Mouse (Mus musculus) hindbrain, embryonic 15.5 days (tissue): ENCODE data around the gene Elovl5. TPM values are rescaled to one million over a fixed set of nuclear protein-coding genes. Genes with fewer than 3 reads are reported as not detected.
A peak's percentile ranks its signal among the peaks of the same experiment; 100 is the strongest.

Source experiments
- ATAC-seq: fragments of 200-750 bp; cut with Nextera tagmentation; 2 replicates; pipeline ENCODE4 v1.8.0; 2017; ENCODE audit warnings: low read depth, moderate number of reproducible peaks, moderate TSS enrichment; ENCODE audit not compliant: low FRiP score
- H3K27ac ChIP-seq: fragments of 300-500 bp; sonication (generic); replicated peaks from 2 replicates; pipeline ENCODE4 v1.5.1; 2015; ENCODE audit warnings: mild to moderate bottlenecking, inconsistent platforms
- H3K27me3 ChIP-seq: fragments of 300-500 bp; sonication (generic); 2 replicates; pipeline ENCODE4 v1.6.1; 2015; ENCODE audit warnings: control low read depth, inconsistent platforms
- H3K36me3 ChIP-seq: fragments of 300-500 bp; sonication (generic); 2 replicates; pipeline ENCODE4 v1.6.1; 2015; ENCODE audit warnings: control low read depth, inconsistent platforms
- H3K4me1 ChIP-seq: fragments of 300-500 bp; sonication (generic); replicated peaks from 2 replicates; pipeline ENCODE4 v1.6.1; 2015; ENCODE audit warnings: control low read depth, inconsistent platforms
- H3K4me2 ChIP-seq: fragments of 300-500 bp; sonication (generic); 2 replicates; pipeline ENCODE4 v1.6.1; 2015; ENCODE audit warnings: moderate library complexity, mild to moderate bottlenecking, inconsistent platforms
- H3K4me3 ChIP-seq: fragments of 300-500 bp; sonication (generic); 2 replicates; pipeline ENCODE4 v1.5.1; 2015; ENCODE audit warnings: mild to moderate bottlenecking, inconsistent platforms
- H3K9ac ChIP-seq: fragments of 300-500 bp; sonication (generic); 2 replicates; pipeline ENCODE4 v1.6.1; 2015; ENCODE audit warnings: inconsistent platforms
- H3K9me3 ChIP-seq: fragments of 300-500 bp; sonication (generic); 2 replicates; pipeline ENCODE4 v1.6.1; 2016; ENCODE audit warnings: control low read depth, inconsistent platforms
- WGBS: fragments of 180-500 bp; shearing (Covaris S2); methylation state at CpG from one replicate; pipeline ENCODE4 v1.1.7; 2015; 5-methylcytosine and 5-hydroxymethylcytosine counted together
- polyA plus RNA-seq: library from polyadenylated mRNA; unstranded; fragments of >200 nt; fragmentation: Nextera tagmentation; extraction: Ambion mirVana; gene quantifications from 2 replicates; pipeline ENCODE4 v1.2.1, GENCODE M21; 2015

The Elovl5 gene
- polyA plus RNA-seq, 1 experiment from 2014 or later = 67.1 TPM

DNA sequence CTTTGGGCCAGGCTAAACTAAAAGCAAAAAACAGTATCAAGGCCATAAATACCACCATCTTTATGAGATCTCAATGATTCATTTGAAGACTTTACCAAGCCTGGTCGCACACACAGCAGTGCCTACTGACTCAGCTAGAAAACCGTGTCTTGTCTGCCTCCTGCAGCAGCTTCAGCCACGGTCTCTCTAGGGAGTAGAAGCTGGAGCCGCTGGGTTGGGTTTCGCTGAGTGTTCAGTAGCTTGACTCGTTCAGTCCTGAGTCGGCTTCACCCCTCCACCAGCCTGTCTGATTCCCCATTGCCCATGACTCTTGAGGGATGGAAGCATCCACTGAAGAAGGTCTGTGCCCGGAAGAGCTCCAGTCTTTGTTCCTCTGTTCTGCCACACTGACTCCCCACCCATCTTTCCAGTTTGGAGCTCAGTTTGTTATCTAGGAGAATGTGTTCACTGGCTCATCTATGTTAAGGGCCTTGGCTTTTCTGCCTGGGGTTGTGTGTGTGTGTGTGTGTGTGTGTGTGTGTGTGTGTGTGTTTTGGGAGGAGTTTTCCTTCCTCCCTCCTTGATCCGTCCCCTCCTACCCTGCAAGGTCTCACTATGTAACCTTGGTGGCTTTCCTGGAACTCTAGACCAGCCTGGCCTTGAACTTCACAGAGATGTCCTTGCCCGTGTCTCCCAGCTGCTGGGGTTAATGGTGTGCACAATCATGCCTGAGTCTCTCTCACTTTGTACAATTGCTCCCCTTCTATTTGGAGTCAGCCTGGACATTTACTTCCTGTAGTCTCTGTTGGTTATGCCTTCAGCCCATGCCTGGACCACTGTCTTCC is 13.1 kb downstream of the Elovl5 start:
- H3K36me3 ChIP-seq = no peaks in the 10 kb centered on the region
- peak; percentile 29; the same call in 1 of the 2 replicates for ATAC-seq
- no peak overlapping the region for H3K4me2 ChIP-seq
- no peaks in the 10 kb centered on the region for H3K9me3 ChIP-seq
- H3K27me3 ChIP-seq = no peaks in the 10 kb centered on the region
- no peak overlapping the region for H3K9ac ChIP-seq
- WGBS = 56% methylated on average over 10 of the region's 10 CpGs
- peaks cover 25% of the 10 kb centered on the region for H3K4me1 ChIP-seq
- H3K4me3 ChIP-seq = no peak overlapping the region
- no peak overlapping the region for H3K27ac ChIP-seq

DNA sequence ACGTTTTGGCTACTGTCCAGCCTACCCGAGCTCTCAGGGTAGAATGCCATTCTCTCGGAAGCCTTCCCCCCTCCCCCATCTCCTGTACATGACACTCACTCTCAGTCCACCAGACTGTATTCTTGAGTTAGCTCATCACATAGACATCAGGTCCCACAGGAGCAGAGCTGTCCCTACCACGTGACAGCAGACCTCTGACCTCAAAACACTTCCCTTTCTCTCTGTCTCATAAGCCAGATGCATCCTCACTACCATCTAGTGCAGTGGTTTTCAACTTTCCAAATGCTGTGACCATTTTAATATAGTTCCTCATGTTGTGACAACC is 13.7 kb downstream of the Elovl5 start:
- Histone ChIP-seq H3K27me3 (no peaks in the 10 kb centered on the region), H3K9me3 (no peaks in the 10 kb centered on the region), H3K36me3 (no peaks in the 10 kb centered on the region), H3K4me2 (no peak overlapping the region), H3K27ac (no peak overlapping the region), H3K4me1 (peaks cover 24% of the 10 kb centered on the region), H3K9ac (no peak overlapping the region), H3K4me3 (no peak overlapping the region)
- ATAC-seq = no peak
- WGBS = 42% methylated on average over 4 of the region's 4 CpGs

DNA sequence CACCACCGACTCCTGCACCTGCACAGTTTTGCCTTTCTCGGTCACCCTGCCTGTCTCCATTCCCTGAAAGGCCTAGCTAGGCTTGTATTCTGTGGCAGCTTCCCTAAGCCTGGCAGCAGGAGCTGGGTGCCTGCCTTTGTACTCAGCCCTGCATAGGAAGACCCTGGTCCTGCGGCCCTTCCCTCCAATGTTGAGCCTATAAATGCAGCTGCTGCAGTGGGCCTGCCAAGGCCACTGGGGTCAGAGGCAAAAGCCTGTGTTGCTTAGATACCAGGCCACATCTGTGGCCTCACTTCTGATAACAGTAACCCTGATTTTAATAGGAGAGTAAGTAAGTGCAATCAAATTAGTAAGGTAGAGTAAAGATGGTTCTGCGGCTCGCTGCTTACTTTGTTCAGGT is 14.6 kb downstream of the Elovl5 start:
- Histone ChIP-seq H3K4me3 (no peak overlapping the region), H3K4me1 (peaks cover 22% of the 10 kb centered on the region), H3K9ac (no peak overlapping the region), H3K36me3 (no peaks in the 10 kb centered on the region), H3K4me2 (no peak overlapping the region), H3K27ac (0 out of 2 replicates have a peak overlapping the region, but pooled peaks have one; percentile 50), H3K27me3 (no peaks in the 10 kb centered on the region), H3K9me3 (no peaks in the 10 kb centered on the region)
- no peak for ATAC-seq
- WGBS = 75% methylated on average over 5 of the region's 5 CpGs

DNA sequence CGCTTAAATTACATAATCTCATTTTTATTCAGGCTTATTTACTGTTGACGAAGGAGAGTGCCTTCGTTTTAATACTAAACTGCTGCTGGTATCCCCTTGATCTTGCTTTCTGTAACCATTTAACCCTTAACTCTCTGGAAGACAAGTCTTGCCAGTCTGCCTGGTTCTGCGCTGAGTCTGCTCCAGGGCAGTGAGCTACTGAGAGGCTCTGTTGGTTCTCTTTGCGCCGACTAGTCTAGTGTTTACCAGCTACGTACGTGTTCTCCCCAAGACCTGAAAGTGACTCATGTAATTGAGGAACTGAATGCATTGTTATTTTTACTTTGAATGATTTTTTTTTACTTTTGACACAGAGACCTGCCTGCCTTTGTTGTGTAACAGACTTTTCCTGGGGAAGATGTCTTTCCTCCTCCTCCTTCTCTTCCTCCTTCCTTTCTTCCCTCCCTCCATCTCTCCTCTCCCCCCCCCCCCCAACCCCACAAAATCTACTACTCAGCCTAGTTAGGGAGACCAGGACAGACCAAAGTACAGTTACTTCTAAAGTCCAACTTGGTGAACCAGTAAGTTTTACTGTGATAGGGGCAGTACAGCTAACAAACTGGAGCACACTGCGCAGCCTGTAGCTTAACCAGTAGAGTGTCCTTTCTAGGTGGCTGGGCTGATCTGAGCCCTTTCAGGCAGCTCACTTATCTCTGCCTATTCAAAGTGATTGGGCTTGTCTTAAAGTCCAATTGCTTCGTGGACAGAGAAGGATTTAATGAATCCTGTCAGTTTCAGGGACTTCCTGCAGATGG is 18.9 kb downstream of the Elovl5 start:
- H3K4me2 ChIP-seq = no peak overlapping the region
- no peak for ATAC-seq
- no peaks in the 10 kb centered on the region for H3K36me3 ChIP-seq
- peaks cover 40% of the 10 kb centered on the region for H3K4me1 ChIP-seq
- 73% methylated on average over 10 of the region's 10 CpGs for WGBS
- no peak overlapping the region for H3K9ac ChIP-seq
- no peak overlapping the region for H3K27ac ChIP-seq
- H3K9me3 ChIP-seq = no peaks in the 10 kb centered on the region
- H3K4me3 ChIP-seq = no peak overlapping the region
- H3K27me3 ChIP-seq = no peaks in the 10 kb centered on the region

DNA sequence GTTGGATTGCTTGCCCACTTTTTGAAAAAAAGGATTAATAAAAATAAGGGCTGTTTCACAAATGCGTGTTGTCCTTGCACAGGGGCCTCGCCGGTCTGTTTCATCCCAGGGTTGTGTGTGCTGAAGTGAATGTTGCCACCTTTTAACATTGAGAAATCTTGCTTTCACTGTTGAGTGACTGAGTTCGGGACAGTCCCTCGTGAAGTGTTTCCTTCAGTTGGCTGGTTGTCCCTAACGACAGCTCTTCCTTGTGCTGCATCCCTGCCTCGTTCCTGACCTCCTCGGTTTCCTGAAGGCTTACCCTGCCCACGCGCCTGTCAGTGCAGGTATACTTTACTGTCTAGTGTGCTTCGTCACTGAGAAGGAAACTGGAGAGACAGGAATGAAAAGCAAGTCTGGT is 20.7 kb downstream of the Elovl5 start:
- no peaks in the 10 kb centered on the region for H3K9me3 ChIP-seq
- WGBS = 71% methylated on average over 11 of the region's 11 CpGs
- no peaks in the 10 kb centered on the region for H3K27me3 ChIP-seq
- H3K4me2 ChIP-seq = no peak overlapping the region
- H3K9ac ChIP-seq = no peak overlapping the region
- no peak for ATAC-seq
- no peak overlapping the region for H3K27ac ChIP-seq
- H3K36me3 ChIP-seq = no peaks in the 10 kb centered on the region
- H3K4me1 ChIP-seq = peaks cover 28% of the 10 kb centered on the region
- H3K4me3 ChIP-seq = no peak overlapping the region

DNA sequence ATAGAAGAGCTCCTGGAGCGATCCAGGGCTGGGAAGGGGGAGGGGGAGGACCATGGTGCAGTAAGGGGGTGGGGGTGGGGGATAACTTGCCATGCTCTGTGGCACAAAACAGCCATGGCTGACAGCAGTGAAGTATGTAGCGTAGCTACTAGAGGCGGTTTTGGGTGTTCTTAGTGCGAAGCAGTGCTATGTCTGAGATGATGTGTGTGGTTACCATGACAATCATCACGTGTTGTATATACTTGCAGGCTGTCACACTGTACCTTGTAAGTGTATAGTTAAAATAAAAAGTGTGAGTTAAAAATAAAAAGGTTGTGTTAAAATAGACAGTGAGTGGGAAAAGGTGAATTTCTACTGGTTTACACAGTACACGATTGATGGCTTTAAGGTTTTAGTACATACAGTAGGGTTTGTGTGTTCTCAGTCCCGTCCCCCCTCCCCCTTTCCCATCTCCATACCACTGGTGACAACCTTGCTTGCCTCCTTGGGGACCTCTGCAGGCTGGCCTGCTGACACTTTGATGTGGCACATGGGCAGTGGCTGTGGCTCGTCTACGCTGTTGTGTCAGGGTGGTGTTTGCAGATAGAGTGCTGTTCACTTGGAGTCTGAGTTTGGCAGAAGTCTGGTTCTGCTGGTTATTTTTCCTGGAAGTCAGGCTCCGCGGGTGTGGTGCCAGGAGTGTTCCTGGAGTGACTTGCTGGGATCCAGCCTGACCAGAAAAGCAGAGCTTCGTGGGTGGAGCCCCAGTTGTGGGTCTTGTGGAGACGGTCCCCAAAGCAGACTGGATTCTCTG is 21.8 kb downstream of the Elovl5 start:
- 53% methylated on average over 13 of the region's 13 CpGs for WGBS
- H3K9me3 ChIP-seq = no peaks in the 10 kb centered on the region
- no peak overlapping the region for H3K9ac ChIP-seq
- no peak overlapping the region for H3K27ac ChIP-seq
- no peak overlapping the region for H3K4me2 ChIP-seq
- H3K36me3 ChIP-seq = no peaks in the 10 kb centered on the region
- ATAC-seq = peak; percentile 77
- no peak overlapping the region for H3K4me3 ChIP-seq
- peaks cover 28% of the 10 kb centered on the region for H3K4me1 ChIP-seq
- no peaks in the 10 kb centered on the region for H3K27me3 ChIP-seq

DNA sequence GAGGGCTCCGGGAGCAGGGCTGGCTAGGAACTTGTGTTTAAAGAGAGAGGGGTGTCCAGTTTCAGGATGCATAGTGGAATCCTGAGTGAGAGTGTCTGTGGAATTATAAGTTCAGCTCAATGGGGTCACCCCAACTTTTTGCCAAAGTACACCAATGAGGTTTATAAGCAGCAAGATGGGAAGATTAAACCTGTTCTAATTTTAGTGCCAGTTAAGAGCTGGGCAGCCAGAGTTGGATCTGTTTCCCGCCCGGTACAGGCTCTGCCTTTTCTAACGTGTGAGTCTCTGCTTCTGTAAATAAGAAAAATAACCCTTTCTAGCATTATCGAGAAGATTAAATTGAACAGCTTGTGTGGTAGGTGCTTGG is 22.4 kb downstream of the Elovl5 start:
- Histone ChIP-seq H3K4me2 (no peak overlapping the region), H3K36me3 (no peaks in the 10 kb centered on the region), H3K9me3 (no peaks in the 10 kb centered on the region), H3K4me3 (no peak overlapping the region), H3K27ac (no peak overlapping the region), H3K27me3 (no peaks in the 10 kb centered on the region), H3K9ac (no peak overlapping the region), H3K4me1 (peaks cover 28% of the 10 kb centered on the region)
- 72% methylated on average over 5 of the region's 5 CpGs for WGBS
- ATAC-seq = no peak

DNA sequence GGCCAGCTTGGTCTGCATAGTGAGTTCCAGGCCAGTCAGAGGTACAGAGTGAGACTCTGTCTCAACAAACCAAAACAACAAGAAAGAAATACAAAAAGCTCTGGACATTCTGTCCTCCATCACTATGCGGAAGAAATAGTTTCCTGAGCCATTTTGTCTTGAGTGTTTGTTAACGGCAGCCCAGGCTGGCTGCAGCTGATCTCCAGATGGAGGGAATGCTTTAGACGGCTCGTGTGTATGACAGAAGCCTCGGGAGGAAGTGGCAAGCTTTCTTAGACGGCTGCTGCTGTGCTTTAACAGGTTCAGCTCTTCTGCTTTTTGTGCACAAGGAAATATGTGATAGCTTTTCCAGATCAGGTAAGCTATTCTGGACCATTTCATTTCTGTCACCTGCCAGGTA is 23.9 kb downstream of the Elovl5 start:
- WGBS = 62% methylated on average over 6 of the region's 6 CpGs
- Histone ChIP-seq H3K9me3 (no peaks in the 10 kb centered on the region), H3K4me3 (no peak overlapping the region), H3K36me3 (no peaks in the 10 kb centered on the region), H3K27me3 (no peaks in the 10 kb centered on the region), H3K9ac (no peak overlapping the region), H3K4me2 (no peak overlapping the region), H3K4me1 (peaks cover 28% of the 10 kb centered on the region), H3K27ac (no peak overlapping the region)
- no peak for ATAC-seq

DNA sequence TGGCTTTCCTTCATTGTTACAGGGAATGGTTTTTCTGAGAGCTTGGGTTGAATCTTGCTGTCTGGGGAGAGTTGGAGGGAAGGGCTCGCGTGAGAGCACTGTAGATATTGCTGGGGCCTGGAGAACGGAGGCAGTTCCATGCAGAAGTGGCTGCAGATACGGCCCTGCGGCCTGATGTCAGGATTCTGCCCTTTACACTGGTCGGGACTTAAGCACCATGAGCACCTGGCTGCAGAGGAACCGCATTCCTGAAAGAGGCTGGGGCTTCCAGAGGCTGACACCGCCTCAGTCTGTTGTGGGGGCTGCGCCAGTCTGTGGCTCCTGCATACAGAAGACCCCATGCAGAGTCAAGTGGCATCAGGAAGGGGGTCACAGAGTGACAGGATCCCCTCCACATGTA is 24.7 kb downstream of the Elovl5 start:
- H3K4me2 ChIP-seq = no peak overlapping the region
- WGBS = 77% methylated on average over 9 of the region's 9 CpGs
- no peaks in the 10 kb centered on the region for H3K9me3 ChIP-seq
- no peaks in the 10 kb centered on the region for H3K27me3 ChIP-seq
- H3K4me3 ChIP-seq = no peak overlapping the region
- H3K27ac ChIP-seq = no peak overlapping the region
- H3K9ac ChIP-seq = no peak overlapping the region
- H3K36me3 ChIP-seq = no peaks in the 10 kb centered on the region
- peaks cover 28% of the 10 kb centered on the region for H3K4me1 ChIP-seq
- ATAC-seq = no peak

DNA sequence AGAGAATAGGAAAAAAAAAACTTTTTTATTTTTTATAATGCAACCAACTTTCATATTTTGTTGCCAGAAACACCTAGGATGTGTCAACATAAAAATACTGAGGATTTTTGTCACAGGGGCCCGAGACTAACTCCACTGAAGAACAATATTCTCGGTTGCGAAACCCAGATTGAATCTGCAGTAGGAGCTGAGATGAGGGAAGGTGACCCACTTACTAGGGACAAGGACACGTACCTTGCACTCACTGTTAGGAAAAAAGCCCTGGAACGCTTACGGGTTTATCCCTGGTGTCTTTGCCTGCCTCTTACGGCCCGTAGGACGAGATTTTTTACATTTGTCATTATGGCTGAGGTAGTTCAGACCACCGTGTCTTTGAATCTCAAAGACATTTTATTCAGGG is 25.2 kb downstream of the Elovl5 start:
- Histone ChIP-seq H3K27ac (no peak overlapping the region), H3K9ac (no peak overlapping the region), H3K36me3 (no peaks in the 10 kb centered on the region), H3K4me2 (no peak overlapping the region), H3K9me3 (no peaks in the 10 kb centered on the region), H3K4me1 (peaks cover 28% of the 10 kb centered on the region), H3K27me3 (no peaks in the 10 kb centered on the region), H3K4me3 (no peak overlapping the region)
- WGBS = 73% methylated on average over 10 of the region's 10 CpGs
- ATAC-seq = no peak

DNA sequence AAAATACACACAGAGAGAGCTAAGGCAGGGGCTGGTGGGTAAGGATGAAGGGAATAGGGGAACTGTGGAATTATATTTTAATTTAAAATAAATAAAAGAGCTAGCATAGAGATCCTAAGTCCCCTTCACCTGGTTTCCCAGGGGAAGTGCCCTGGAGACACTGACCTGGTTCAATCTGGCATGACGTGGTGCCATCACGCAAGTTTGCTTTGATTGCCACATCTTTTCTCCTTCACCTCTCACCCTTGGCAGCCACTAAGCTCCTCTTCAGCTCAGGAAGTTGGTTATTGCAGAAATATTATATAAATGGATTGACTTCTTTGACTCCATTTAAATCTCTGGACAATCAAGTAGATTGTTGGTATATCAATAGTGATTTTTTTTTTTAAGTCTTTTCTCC is 26.2 kb downstream of the Elovl5 start:
- ATAC-seq = no peak
- no peak overlapping the region for H3K4me3 ChIP-seq
- peaks cover 21% of the 10 kb centered on the region for H3K4me1 ChIP-seq
- H3K36me3 ChIP-seq = no peaks in the 10 kb centered on the region
- H3K4me2 ChIP-seq = no peak overlapping the region
- no peak overlapping the region for H3K27ac ChIP-seq
- WGBS = 90% methylated on average over 2 of the region's 2 CpGs
- no peak overlapping the region for H3K9ac ChIP-seq
- no peaks in the 10 kb centered on the region for H3K27me3 ChIP-seq
- H3K9me3 ChIP-seq = no peaks in the 10 kb centered on the region

DNA sequence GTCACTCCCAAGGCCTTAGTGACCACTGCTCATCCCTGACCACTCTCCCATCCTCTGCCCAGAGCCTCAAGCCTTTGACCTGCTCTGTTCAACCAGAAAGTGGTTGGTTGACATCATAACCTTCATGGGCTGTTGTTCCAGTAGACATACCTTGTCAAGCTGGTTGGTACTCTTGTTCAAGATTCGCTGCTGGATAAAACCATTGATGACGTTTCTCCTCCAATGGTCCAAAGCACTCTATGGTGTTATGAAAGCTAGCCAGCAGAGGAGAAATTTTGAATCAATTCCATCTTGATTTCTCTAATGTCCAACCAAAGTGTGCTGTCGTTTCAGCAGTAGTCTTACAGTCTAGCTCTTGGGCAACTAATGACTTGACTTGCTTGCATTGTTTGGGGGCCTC is 27.0 kb downstream of the Elovl5 start:
- Histone ChIP-seq H3K4me1 (peaks cover 13% of the 10 kb centered on the region), H3K9me3 (no peaks in the 10 kb centered on the region), H3K27ac (no peak overlapping the region), H3K4me2 (no peak overlapping the region), H3K9ac (no peak overlapping the region), H3K27me3 (no peaks in the 10 kb centered on the region), H3K36me3 (no peaks in the 10 kb centered on the region), H3K4me3 (no peak overlapping the region)
- no peak for ATAC-seq
- 94% methylated on average over 3 of the region's 3 CpGs for WGBS
